Mouse (Mus musculus): Measurements from ENCODE around the gene Gtpbp3.

The Gtpbp3 gene

DNA sequence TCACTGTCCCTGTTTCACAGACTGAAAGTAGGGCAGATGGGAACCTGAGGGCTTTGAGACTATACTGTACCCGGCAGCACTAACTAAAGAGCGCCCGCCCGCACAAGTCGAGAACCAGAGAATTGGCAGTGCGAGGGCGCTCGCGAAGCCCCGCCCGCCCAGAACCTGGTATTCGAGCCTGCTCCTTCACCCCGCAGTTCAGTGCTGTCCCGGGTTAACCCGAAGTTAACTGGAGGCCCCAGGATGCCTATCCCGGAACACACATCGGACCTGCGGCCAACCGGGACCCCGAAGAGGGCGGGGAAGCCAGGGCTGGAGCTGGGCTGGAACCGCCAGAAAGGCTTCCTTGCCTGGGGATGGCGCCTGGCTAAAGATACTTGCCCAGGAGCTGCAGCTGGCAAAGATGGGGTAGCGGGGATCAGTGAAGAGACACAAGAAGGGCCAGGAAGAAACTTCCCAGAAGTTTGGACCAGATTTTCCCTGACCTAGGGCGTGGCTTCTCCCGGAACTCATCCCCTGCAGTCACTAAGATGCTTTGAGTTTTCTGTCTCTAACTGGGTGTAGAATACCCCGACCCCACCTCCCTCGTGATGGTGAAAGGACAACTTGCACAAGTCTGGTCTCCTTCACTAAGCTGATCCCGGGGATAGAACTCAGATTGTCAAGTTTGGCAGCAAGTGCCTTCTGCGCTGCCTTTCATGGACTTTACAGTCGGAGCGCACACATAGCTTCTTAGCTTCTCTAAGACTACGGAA is at the start of gene Gtpbp3:
Gene Gtpbp3, plus strand, starts transcription at position 413 of the 755 bp plus-strand sequence.
- DNase-seq (ENCODE audit: low spot score) = peak; percentile 82

DNA sequence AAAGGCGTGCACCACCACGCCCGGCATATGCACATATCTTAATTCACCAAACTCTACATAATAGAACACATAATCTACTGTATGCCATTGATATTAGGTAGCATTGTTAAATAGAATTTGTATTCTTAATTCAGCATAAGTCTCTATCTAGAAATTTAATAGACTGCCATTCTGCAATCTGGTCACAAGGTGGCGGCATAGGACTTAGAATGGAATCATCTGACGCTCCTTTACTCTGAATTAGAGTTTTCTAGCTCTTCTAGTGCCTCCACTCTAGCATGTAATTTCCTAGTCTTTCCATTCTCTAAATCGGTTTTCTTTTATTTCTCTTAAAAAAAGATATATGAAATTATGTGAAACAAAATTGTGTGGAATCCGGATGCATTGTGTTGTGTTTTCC is 46.5 kb upstream of the Gtpbp3 start:
- DNase-seq (ENCODE audit: low spot score) = peak; percentile 85

- no peak for DNase-seq (ENCODE audit: low spot score)
Measured at GRCm38 (mm10) chr8:71445096-71445495, 42.8 kb upstream of the Gtpbp3 start.

DNA sequence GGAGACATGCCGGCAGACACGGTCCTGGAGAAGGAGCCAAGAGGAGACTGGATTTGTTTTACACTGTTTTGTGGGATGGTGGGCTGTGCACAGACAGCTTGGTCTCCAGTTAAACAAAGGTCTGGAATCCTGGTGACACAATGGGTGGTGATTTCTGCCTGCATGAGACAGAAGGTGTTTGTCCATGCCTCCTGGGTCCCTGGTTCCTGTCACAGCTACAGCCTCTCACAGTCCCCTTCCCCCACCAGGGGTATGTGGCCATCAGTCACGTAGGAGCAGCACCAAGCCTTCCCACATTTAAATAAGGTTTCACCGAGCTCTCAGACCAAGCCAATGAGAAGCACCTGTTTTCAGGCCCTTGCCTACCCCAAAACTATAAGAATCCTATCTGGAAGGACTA is 36.6 kb upstream of the Gtpbp3 start:
- DNase-seq (ENCODE audit: low spot score) = no peak

- no peak for DNase-seq (ENCODE audit: low spot score)
Measured at GRCm38 (mm10) chr8:71451777-71452176, 36.1 kb upstream of the Gtpbp3 start.

GRCm38 (mm10) chr8:71452669-71453068 is 35.2 kb upstream of the Gtpbp3 start:
- no peak for DNase-seq (ENCODE audit: low spot score)

- no peak for DNase-seq (ENCODE audit: low spot score)
Measured at GRCm38 (mm10) chr8:71454668-71455067, 33.2 kb upstream of the Gtpbp3 start.

DNA sequence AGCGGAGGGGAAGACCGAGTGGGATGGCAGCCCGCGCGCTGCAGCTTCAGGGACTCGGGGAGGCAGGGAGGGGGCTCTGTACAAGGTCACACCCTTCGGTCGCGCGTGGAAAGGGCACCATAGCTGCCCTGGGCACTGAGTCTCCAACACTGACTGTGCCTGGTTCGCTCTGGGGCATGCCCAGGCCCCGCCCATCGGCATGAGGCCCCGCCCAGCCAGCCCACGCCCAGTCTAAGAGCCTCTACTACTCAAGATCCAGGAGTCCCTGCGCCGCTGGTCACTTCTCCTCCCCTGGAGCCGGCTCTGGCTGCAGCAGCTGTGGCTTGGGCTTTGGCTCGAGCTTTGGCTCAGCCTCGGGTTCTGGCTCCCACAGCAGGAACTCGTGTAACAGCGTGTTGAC is 31.0 kb upstream of the Gtpbp3 start:
- DNase-seq (ENCODE audit: low spot score) = no peak

GRCm38 (mm10) chr8:71457659-71458270 is 30.1 kb upstream of the Gtpbp3 start:
- DNase-seq (ENCODE audit: low spot score) = no peak

DNA sequence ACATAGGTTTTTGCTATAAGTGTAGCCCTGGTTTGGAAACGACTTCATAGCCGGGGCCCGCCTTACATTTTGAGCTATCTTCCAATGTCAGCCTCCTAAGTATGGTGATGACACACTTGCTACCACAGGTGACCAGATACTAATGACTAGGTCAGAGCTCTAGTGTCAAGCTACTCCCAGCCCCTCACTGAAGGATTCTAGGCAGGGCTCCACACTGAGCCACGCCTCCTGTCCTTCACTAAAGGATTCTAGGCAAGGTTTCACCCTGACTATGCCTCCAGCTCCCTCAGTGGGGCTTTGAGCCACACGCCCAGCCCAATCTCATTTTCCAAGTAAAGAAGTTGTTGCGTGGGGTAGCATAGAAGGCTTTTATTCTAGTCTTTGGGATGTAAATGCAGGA is 27.2 kb upstream of the Gtpbp3 start:
- no peak for DNase-seq (ENCODE audit: low spot score)

GRCm38 (mm10) chr8:71461152-71461840 is 26.6 kb upstream of the Gtpbp3 start:
- no peak for DNase-seq (ENCODE audit: low spot score)

- no peak for DNase-seq (ENCODE audit: low spot score)
Measured at GRCm38 (mm10) chr8:71462191-71462590, 25.7 kb upstream of the Gtpbp3 start.

DNA sequence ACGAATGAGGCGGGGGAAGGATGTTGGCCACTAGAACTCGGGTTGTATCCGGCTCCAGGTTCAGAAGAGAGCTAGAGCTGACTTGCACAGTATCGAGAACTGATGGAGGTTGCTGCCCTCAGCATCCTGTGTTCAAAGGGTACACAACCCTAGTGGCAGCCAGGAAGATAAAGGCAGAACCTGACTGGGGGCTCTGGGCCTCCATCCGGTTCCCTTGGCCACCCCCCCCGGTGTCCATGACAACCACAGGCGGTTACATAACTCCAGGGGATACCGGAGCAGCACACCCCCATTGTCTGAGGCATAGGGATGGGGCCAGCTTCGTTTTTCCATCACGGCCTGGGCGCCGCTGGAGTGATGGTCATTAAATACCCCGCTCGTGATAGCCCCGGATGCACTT is 25.1 kb upstream of the Gtpbp3 start:
- peak; percentile 59 for DNase-seq (ENCODE audit: low spot score)

DNA sequence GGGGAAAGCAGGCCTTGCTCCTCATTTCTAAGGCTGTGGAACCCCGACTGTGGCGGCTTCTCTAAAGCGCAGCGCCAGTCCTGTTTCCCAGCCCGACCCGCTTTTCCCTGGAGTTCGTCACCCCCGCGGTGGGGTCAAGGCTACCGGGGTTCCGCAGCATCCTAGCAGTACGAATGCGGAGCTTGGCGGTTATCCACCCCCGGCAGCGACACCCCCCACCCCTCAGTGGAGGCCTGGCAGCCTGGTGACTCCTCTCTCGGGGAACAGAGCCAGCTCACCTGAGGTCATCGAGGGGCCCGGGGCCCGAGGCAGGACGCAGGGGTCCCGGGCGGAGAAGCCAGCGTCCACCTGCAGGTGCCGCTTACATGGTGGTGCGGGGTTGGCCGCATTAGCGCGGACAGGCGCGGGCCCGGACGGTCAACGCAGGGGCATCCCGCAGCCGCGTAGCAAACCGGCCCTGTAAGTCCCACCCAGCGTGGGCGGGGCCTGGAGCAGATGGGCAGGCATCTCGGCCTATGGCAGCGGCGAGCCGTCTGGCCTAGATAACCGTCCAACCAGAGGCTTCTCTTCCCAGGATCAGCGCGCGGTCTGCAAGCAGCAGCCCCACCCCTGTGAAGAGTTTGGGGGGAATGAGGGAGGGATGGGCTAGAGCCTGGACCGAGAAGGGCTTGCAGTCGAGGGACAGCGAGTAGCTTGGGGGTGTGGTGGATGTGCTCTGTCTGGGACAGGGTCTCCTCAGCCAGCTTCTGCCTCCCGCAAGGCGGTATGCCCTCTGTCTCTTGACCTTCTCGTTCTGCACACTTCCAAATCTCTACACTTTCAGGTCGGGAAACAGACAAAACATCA is 24.5 kb upstream of the Gtpbp3 start, which contains the start of gene Abhd8:
Gene Abhd8, minus strand, starts transcription at position 468 of the 846 bp plus-strand sequence.
- DNase-seq (ENCODE audit: low spot score) = peak; percentile 98

DNA sequence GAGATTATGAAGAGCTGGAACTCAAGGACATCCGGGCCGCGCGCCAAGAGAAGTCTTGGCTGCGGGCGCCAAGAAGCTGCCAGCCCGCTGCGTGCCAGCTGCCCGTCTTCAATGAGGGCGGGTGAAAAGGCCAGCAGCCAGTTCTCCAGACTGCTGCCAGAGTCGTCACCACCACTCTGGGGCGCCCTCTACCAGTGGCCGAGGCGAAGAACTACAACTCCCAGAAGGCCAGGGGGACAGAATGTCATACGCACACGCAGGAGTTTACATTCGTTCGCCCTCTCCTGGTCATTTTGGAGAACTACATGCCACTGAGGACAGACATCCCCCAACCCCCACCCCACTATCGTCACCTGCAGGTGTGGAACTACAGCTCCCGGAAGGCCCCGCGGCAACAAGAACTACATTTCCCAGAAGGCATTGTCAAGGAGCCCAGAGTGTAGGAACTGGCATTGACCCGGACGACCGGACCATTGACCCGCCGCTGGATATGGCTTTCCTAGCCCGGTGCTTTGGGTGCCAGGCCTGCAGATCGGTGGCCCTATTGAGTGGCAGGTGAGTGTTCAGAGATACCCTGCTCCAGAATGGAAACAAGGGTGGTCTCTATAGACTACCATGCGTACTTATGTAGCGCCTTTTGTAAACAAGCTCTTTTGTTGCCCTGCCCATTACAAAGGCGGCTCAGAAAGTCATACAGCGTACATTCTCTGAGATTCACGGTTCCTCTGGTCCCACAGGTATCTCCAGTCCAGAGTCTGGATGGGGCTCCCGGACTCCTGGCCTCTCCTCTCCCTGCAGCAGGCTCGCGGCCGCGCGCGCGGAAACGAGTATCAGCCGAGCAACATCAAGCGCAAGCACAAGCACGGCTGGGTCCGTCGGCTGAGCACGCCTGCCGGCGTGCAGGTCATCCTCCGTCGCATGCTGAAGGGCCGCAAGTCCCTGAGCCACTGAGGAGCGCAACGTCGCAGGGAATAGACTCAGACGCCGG is 23.1 kb upstream of the Gtpbp3 start, which contains the start of gene Mrpl34:
Gene Mrpl34, plus strand, starts transcription at position 447 of the 988 bp plus-strand sequence.
- peak; percentile 100 for DNase-seq (ENCODE audit: low spot score)

- no peak for DNase-seq (ENCODE audit: low spot score)
Measured at GRCm38 (mm10) chr8:71465733-71466132, 22.2 kb upstream of the Gtpbp3 start.

DNA sequence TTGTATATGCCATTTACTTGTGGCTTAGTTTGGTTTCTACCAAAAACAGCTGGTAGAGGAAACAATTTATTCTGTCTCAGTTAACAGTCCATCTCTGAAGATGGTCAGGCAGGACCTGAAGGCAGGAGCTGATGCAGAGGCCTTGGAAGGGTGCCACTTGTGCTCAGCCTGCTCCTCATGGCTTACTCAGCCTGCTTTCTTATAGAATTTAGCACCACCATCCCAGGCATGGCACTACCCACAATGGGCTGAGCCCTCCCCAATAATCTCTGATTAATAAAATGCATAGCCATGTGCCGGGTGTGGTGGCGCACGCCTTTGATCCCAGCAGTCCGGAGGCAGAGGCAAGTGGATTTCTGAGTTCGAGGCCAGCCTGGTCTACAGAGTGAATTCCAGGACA is 21.7 kb upstream of the Gtpbp3 start:
- no peak for DNase-seq (ENCODE audit: low spot score)

- no peak for DNase-seq (ENCODE audit: low spot score)
Measured at GRCm38 (mm10) chr8:71467201-71467600, 20.7 kb upstream of the Gtpbp3 start.

GRCm38 (mm10) chr8:71468001-71468400 is 19.9 kb upstream of the Gtpbp3 start:
- no peak for DNase-seq (ENCODE audit: low spot score)

DNA sequence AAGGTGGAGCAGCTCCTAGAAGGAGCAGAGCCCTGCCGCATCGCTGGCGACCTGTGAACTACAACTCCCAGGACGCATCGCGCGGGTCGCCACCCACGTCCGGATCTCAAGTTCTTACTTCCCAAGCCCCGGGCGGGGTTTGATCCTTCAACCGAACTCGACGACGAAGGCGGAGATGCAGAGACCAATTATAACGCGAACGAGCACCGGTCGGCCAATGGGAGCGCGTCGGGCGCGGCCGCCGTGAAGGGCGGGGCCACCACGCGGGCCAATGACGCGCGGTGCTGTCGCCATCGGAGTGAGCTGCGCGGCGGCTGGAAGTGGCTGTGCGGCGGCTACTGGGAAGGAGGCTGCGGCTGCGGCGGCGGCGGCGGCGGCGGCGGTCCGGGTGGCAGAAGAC is 19.0 kb upstream of the Gtpbp3 start, which contains the start of gene Dda1:
Gene Dda1, plus strand, starts transcription at position 284 of the 400 bp plus-strand sequence.
- DNase-seq (ENCODE audit: low spot score) = peak; percentile 99

- peak; percentile 69 for DNase-seq (ENCODE audit: low spot score)
Measured at GRCm38 (mm10) chr8:71469411-71469810, 18.5 kb upstream of the Gtpbp3 start.
